Mouse (Mus musculus) cerebellum, adult 18-20 months (tissue): ENCODE measurements at regions not wholly inside any gene's neighbourhood (a gene's known extent, or its start where the extent isn't known, plus 50 kb on each side); places are given as distances from the start of the nearest gene placed in this dataset.

Source experiments
- DNase-seq, 2 experiments: peaks; one replicate each; pipeline ENCODE4 v3.0.0; 2021

DNA sequence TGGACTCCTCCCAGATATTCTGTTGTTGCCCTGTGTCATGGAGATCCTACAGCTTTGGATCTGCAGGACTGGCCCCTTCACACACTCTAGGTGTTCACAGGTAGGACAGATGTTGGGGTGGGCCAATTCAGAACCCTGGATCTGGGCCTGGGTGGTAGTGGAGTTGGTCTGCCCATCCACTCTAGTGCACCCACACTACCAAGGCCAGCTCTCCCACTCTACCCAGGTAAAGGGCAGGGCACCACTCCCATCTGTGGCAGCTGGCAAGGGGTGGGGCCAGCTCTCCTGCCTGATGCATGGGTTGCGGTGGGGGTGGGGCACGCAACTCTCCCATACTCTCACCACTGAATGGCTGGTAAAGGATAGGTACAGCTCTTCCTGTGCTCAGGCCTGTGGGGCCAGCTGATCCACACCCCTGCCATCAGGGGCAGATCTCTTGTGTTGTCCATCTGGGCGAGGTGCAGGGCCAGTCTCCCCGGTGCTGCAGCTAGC lies 76.5 kb downstream of the Gja1 start:
- DNase-seq, result peak in 1 of 2 experiments; percentile 2

GRCm38 (mm10) chr10:56455867-56456468 lies 78.8 kb downstream of the Gja1 start:
- no peak for DNase-seq

GRCm38 (mm10) chr10:56468537-56468936 lies 91.4 kb downstream of the Gja1 start:
- no peak for DNase-seq

- no peak for DNase-seq
Observed at GRCm38 (mm10) chr10:56468993-56469712, 92.0 kb downstream of the Gja1 start.

- no peak for DNase-seq
Observed at GRCm38 (mm10) chr10:56469895-56470294, 92.8 kb downstream of the Gja1 start.

- DNase-seq, result no peak
Observed at GRCm38 (mm10) chr10:56474951-56475350, 97.8 kb downstream of the Gja1 start.

DNA sequence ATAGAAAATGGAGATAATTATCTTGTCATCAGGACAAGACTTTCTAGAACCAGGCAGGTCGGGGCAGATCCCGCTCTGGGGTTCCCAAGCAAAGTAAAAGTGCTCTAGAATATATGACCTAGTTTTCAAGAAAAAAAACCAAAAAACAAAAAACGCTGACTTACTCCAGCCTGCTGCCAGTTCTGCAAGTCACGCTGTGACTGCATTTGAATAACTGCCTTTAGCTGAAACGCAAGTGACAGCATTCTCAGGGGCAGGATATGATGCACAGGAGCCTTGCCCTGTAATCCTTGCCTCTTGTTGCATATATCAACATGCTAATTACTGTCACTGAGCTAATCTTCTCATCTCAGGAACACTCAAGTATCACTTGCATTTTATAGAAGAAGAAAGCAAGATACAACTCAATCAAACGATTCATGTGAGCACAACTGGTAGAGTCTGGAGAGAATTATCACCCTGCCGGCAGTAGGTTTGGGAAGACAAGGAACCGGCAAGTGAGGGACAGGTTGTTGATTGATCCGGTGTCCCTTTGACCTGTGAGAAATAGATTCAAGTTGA lies 105.1 kb downstream of the Gja1 start:
- no peak for DNase-seq

- DNase-seq, result no peak
Observed at GRCm38 (mm10) chr10:56484931-56485330, 107.8 kb downstream of the Gja1 start.

DNA sequence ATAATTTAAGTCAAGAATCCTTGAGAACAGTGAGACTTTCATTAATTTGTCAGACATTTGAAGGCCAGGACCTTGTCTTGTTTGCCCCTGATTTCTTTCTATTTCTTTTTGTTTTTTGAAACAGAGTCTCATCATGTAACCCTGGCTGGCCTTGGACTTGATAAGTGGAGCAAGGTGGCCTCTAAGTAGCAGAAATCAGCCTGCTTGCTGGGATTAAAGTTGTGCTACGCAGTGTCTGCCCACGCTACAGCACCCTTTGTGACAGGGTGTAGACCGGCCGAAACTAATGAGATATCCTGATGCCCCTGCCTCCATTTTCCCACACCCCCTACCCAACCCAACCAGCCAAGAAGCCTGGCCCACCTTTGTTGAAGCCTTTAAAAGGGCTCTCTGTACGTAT lies 108.6 kb downstream of the Gja1 start:
- no peak for DNase-seq

DNA sequence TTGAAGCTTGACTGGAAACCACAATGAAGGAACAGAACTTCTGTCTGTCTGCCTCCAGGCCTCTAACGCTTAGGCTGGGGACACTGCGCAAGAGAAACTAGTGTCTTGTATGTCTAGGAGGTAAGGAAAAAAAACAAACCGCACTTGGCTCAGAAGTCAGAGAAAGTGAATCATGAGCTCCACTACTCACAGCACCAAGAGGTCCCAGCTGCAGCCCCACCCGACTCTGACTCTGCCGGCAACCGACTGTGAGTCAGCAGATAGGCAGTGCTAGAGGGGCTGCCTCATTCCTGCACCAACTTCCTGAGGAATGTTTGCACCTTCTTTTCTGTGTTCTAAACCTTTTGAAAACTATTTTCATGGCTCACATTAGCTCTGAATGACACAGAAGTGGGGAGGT lies 109.5 kb downstream of the Gja1 start:
- no peak for DNase-seq

DNA sequence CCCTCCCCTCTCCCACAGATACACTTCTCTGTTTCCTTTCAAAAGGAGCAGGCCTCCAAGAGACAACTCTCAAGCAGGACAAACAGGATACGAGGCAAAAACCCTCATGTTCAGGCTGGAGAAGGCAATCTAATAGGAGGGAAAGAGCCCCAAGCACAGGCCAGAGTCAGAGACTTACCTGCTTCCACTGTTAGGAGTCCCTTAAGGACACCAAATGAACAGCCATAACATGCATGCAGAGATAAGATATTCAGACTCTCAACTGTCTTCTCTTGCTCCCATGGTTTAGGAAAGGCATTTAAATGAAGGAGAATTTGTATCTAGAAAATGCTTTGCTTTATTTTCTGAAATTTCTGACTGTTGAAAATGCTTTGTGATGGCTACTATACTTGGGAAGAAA lies 116.3 kb downstream of the Gja1 start:
- DNase-seq, result no peak

DNA sequence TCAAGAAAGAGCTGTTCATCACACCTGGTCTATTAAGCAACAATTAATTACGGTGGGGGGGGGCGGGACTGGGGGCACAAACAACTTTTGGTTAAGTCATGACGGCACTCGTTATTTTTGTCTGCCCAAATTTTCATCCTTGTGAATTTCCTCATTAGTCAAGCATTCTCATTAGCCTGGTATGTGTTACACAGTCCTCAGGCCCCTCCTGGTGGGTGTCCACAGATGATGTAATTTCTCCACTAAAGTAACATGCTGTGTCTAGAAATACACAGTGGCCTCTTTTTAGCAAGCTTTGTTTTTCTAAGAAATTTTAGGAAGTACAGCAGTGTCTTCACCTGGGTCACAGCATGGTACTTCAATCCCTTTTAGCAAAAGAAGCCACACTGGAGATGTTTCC lies 118.2 kb downstream of the Gja1 start:
- no peak for DNase-seq

- no peak for DNase-seq
Observed at GRCm38 (mm10) chr10:56519041-56519440, 141.9 kb downstream of the Gja1 start.

DNA sequence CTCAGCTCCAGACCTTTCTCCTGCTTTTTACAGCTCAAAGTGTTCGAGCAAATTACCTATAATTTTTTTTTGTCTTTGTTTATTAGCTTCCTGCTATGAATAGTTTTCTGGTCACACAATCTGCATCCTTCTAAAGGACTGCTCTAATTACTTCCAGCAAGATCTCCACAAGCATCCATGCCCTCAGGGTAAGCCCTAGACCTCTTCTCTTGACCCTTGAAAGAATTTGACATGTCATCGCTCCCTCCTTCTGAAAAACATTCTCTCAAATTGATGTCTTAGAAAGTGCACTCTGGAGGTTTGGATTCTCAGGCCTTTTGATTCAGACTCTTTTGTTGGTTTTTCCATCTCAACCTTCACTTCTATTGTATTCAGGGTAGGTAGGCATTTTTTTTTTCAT lies 148.7 kb downstream of the Gja1 start:
- no peak for DNase-seq

DNA sequence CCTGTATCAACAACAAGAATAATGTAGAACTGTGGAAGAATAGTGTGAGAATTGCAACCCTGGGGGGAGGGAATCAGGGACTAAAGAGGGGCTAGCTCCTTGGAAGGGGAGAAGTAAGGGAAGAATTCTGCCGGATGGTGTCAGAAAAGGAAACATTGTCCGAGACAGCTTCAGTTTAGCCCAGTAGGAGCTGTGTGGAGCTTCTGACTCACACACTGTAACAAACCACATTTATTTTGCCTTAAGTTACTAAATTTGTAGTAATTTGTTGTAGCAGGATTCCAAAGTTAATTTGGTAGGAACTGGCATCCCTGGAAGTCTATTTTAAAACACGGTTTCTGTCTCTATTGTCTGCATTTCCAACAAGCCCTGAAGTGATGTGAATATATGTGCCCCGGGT lies 160.0 kb downstream of the Gja1 start:
- no peak for DNase-seq

DNA sequence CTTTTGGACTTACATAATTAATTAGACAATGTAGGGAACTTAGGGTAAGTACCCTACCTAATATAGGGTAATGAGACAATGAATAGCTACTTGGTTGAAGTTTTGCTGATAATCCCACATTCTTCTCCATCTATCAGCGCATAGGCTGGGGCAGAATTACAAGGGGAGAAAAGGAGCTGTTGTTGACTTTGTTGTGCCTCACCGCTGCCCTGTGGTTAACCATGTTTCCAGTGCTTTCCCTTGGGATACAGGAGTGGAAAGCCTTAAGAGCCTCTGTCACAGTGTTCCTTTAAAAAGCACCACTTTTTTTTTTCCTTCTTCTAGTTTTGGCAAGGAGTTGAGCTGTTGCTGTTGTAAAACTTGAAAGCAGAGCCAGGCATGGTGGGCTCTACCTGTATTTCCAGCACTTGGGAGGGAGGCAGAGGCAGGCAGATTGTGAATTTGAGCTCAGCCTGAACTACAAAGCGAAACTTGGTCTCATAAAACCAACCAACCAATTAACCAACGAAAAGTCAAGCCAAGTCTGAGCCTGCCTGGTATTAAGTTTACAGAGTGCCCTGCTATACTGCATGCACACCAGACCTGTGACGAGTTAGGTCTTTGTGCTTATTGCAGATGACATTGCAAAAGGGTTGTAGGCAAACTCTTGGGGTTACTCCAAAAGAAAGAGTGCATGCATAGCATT lies 162.8 kb downstream of the Gja1 start:
- DNase-seq, result no peak

DNA sequence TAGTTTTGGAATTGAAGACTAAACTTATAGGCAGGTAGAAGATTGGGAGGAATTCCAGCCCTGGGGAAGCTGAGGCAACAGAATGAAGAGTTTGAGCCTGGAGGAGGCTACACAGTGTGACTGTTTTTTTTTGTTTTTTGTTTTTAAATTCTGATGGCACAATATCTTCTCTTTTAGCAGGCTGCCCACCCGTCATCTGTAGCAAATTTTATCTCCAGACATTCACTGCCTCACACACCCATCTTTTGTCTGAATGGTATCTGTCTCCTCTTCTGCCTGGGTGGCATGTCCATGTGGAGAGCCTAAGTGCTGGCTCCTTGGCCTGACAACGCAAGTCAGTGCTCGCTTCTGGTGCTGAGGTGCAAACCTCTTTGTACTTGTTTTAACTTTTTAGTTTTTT lies 165.0 kb downstream of the Gja1 start:
- no peak for DNase-seq

GRCm38 (mm10) chr10:56545989-56546388 lies 168.9 kb downstream of the Gja1 start:
- DNase-seq, result no peak

DNA sequence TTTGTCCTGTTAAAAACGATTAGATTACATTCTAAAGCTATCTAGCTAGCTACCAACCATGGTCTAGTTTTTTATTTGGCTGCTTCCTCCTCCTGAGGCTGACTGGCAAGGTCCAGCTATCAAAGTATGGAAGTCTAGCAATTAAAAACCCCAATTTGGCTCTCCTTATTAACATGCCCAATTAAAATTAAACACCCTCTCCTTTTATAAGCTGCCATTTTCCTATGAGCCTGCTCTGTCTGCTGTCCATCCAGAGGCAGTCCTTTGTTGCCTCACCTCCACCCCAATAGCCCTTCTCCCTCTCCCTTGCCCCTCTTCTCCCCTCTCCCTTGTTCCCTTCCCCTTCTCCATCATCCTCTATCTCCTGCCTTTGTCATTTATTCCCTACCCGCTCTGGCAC lies 169.7 kb downstream of the Gja1 start:
- DNase-seq, result no peak

DNA sequence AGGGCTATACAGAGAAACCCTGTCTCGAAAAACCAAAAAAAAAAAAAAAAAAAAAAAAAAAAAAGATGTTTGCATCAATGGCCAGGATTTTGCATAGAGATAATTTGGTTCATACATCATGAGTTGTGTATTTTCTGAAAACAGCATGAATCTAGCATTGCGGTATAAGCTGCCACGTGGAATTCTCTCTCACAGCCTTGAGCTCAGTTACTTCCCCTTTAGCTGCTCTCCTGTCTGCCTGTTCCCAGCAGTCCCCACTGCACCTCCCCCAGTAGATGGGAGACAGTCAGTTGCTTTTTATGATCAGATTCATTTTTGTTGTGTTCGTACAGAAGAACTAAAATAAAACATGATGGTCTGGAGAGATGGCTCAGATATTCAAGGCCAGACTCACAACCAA lies 170.7 kb downstream of the Gja1 start:
- DNase-seq, result no peak

DNA sequence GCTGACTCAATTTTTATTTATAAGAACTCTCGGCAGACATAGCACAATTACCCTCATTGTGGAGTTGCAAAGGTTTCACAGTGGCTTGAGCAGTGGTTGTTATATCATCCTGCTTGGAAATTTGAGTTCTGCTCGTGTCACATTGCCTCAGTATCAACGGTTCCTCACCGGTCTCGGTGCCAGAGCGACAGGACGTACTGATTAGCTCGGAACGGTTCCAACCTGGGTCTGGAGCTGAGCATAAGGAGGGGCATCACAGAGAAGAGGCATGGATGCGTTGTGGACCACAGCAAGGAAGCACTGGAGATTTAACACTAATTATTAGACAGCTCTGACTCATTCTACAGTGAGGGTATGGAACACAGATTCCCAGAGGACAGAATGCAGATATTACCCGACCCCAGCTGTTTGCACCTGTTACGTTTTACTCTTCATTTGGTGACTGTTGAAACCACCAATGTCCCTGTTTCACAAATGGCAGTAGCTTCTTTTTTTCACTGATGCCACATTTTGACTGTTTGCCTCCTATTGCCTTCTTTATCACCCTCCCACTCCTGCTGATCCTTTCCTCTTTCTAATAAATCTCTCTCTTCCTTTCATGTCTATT lies 189.8 kb downstream of the Gja1 start:
- no peak for DNase-seq

DNA sequence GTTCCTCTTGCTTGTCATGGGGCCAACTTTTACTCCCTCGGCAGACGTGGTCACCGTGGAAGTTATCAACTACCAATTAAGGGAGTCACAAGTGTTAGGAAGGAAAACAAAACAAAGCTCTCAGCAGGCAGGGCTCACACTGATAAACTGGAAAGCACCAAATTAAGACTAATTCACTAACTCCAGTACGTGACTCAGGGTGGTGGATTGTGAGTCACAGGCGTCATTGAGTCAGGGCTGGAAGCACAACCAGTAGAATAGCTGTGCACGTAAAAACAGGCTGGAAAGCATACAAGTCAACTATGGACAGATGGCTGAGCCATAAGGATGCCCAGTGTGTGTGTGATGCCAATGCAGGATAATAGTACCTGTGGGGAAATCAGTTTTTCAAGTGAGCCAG lies 204.9 kb downstream of the Gja1 start:
- peak; percentile 75 to 76 for DNase-seq

GRCm38 (mm10) chr10:56587205-56587604 lies 210.1 kb downstream of the Gja1 start:
- DNase-seq, result no peak
